Mouse (Mus musculus) cerebellum, postnatal 4 days (tissue): ENCODE results near the gene Sorbs1.
A peak's percentile ranks its signal among the peaks of the same experiment; 100 is the strongest.

Experiments
- DNase-seq, 2 experiments: peaks; one replicate each; pipeline ENCODE4 v3.0.0; 2022; ENCODE audit warnings: low spot score in 2 of 2, mixed read lengths in 1 of 2

The Sorbs1 gene

DNA sequence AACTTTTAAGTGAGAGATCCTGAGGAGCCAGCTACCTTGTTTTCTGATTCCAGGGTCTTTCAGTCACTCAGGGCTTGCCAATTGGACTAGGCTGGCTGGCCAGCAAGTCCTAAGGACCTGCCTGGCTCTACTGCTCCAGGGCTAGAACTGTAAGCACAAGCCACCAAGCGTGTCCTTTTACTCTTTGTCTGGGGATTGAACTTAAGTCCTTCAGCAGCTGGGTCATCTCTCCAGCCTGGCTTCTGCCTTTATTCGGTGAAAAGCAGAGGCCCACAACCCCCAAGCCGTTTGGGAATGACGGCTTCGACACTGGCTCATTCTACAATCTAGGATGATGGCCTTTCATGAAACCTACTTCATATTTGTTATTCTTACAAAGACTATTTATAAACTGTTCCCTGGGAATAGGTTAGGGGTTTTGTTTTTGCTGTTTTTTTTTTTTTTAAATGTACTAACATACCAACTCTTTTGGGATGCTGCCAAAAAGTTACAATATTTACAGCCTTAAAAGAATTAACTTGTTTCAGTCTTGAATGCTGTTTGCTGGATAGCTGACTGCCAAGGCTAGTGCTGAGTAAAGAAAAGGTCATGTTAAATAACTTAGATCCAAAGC lies 167.2 kb downstream of the Sorbs1 start:
- no peak for DNase-seq

DNA sequence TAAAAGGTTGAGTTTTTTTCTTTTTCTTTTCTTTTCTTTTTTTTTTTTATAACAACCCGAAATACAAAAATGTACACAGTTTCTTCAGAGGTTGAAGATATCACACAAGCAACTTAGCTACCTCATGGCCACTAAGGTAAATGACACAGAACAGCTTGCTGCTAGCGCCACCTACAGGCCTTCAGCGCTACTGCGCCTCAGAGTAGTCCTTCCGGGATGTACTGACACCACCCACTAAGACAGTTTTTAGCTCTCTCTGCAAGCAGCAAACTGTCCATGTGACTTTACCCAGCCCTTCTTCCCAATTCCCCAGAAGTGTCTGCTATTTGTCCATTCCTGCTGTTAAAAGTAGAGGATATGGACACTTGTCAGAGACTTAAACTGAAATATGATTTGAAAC lies 167.9 kb downstream of the Sorbs1 start:
- peak in 1 of 2 experiments; percentile 51 for DNase-seq

DNA sequence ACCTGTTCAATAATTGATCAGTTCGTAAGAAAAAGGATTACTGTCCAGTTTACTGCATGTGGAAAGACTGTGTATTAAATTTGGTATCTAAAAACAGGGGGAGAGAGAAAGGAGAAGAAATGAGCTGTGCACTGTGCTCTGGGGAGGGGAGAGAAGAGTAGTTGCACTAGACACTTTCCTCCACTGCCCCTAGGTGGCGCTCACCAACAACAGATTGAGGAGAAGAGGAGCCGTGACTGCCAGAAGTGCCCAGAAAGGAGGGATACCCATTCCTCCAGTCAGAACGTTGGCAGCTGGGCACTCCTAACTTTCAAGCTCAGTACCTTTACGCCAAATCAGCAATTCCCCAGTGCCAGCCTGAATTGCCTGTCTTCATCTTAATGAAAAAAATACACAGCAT lies 170.6 kb downstream of the Sorbs1 start:
- DNase-seq, result peak; percentile 73 to 83

DNA sequence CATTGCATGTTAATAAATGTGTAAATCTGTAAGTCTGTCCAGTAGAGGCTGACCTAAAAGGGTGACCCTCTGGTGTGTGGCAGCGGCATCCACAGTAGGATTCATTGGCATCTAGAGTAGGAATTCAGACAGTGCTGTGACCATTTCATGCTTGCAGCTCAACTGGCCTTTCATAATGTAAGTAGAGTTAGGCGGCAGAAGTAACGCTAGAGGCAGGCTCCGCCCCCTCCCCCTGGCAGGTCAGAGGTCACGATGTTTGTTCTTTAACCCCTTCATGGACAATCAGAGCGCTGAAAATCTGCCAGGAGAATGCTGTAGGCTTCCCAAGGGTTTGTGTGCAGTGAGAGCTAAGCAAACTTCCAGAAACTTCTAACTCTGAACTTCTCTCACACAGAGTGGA lies 172.4 kb downstream of the Sorbs1 start:
- no peak for DNase-seq

DNA sequence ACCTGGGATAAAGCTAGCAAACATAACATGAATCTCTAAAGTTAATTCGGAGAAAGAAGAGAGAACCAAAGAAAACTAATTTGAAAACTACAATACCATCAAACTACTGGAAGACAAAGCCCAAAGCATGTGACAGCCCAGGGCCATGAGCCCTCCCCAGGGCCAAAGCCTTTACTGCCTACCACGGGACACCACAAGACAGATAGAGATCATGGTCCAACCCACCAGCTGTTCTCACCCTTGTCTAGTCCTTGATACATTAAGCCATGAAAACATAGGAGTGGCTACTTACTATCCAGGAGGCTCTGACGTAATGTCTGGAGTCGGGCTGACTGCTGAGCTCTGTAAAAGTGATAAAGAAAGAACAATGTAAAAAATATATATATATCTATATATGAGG lies 176.9 kb downstream of the Sorbs1 start:
- no peak for DNase-seq

DNA sequence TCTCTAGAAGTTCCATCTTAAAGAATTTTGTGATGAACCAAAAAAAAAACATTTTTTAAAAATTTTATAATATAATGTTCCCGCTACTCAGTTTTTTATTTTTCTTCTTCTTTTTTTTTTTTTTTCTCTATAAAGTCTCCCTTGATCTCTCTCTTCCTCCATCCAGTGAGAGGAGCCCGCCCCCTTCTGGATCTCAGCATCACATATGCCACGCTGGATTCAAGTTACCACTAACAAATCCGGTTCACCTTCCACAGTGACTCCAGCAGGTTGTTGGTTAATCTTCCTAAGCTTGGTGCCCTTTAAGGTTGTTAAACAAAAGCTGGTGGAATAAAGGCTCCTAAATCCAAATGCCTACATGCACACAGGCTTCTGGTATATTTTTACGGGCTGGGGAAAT lies 179.7 kb downstream of the Sorbs1 start:
- no peak for DNase-seq

DNA sequence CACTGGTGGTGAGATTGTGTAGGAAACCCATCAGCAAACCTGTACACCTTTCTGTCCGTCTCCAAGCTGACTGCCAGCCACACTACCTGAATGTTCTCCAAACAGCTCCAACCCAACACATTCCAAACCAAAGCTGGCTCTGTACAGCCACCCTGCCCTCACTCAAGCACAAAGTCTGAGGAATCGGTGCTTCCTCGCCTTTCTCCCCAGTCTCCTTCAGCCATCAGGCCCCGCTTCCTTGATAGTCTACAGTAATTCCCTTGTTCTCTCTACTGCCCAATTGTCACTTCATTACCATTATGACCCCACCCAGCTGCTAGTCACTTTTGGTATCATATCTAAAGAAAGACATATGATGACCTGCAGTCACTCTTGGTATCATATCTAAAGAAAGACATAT lies 180.5 kb downstream of the Sorbs1 start:
- DNase-seq, result no peak

DNA sequence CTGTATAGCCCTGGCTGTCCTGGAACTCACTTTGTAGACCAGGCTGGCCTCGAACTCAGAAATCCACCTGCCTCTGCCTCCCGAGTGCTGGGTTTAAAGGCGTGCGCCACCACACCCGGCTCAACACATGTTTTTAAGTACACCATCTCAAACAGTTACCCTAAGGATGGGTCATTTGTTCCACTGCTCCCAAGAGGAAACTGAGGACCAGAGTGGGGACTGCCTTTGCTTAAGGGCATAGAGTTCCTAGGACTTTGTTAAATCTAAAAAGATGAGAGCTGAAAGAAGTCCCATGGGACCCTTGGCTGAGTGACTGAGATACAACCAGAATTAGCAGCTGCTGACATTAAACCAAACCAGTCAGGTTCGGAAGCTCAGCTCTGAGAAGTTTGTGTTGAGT lies 181.3 kb downstream of the Sorbs1 start:
- no peak for DNase-seq

DNA sequence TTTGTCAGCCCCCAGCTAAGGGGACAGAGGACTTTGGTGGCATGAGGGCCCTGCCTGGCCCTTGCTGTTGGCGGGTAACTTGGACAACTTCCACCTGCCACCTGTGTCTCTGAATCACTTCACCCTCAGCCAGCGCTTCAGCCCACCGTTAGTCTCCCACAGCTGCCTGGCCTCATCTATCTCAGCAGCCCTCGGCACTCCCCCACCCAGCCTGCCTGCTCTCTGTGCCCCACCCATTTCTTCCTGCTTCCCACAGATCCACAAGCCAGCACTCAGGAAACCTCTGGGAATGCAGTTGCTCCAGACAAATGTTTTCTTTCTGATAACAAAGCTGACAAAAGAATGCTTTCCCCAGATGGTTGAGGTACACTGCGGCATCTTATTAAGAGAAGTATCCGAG lies 181.7 kb downstream of the Sorbs1 start:
- DNase-seq, result no peak

DNA sequence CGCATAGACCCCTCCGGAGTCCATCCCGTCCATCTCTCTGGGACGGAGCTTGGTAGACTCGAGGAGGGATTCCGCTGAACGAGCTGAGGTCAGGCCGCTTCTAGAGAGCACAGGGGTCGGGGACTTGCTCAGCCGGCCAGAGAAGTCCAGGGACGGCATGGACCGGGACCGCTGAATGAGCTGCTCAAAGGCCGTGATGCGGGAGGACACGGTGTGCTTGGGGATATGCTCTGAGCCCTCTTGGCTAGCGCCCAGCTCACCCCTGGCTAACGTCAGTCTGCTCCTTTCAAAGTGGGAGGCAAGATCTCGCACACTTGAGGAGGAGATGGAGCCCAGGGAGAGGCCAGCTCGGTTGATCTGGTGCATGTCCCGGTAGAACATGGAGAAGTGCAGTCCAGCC lies 187.5 kb downstream of the Sorbs1 start:
- no peak for DNase-seq

DNA sequence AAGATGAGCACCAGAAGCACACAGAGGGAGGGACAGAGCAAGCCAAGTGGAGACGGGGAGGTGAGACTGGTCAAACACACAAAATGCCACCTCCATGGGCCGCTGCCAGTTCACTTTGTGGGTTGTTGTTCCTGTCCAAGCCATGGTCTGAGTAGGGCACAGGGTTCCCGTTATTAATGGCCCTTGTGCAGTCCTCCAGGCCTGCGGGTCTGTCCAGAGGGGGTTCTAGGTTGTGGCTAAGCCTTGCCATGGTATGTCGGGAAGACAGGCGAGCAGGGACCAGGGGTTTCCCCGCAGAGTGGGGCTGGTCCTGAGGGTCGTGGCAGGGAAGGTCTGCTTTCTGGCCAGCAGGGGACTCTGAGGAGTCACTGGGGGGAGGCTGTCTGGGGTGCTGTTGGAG lies 188.2 kb downstream of the Sorbs1 start:
- DNase-seq, result no peak

DNA sequence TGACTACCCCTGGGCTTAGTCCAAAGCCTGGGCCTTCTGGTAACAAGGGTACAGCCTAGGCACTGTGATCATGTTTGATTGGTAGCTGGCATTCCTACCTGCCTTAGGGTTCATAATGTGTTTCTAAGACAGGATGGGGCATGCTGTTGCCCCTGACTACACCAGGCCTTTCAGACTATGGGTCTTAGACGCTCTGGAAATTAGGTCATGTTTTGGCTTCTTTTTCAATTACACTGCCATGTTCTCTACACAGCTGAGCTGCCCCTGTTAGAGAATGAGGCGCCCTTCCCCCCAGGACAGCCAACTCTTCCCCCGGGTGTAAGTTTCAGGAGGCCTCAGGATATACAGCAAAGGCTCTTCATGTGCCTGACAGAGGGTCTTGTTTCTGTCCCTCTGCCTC lies 191.4 kb downstream of the Sorbs1 start:
- DNase-seq, result no peak

DNA sequence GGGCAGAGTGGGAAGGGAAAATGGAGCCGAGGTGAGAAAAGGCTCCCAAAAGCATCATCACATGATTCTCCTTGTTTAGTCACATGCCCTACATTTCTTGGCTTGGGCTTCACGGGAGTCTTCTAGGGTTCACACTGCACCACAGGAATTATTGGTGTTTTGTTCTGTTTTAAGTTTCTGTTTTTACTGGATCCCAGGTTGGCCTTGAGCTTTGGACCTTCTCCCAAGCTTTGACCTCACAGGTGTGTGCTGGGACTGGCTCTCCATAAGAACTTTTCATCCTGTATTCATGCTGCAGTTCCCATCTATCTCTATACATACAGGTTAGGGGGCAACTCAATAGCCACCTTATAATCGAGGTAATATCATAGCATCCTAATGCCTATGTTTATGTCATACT lies 194.4 kb downstream of the Sorbs1 start:
- DNase-seq, result no peak

DNA sequence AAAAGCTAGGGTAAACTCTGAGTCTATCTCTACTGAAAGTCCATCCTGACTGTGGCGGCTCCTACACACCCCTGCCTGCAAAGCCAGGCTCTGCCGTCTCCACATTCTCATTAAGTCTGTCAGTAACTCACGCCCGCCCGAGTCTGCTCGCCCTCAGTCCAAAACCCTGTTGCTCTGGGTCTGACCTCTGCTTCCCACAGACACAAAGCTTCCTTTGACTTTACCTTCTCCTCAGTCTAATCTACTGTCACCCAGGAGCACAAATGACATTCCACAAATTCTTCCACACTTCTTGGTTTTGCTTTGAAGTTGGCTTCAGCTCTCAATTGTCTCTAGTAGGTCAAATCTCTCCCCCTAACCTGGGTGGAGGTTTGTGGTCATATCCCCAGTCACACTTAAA lies 195.1 kb downstream of the Sorbs1 start:
- no peak for DNase-seq

DNA sequence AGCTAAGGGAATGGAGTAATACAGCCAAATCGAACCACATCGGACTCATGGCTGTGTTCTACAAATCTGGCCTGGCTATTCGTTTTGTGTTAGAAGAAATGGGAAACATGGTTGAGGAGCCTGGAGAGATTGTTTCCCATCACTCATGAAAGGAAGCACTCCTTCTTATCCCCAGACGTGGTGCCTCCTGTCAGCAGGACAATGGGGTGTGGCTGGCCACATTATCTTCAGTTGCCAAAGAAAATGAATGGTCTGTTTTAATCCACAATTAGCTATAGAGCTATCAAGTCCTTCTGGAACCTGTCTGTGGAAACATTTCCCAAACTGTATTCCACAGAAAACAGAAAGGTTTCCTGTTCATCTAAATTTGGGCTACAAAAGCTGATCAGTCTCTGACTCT lies 196.6 kb downstream of the Sorbs1 start:
- DNase-seq, result no peak

DNA sequence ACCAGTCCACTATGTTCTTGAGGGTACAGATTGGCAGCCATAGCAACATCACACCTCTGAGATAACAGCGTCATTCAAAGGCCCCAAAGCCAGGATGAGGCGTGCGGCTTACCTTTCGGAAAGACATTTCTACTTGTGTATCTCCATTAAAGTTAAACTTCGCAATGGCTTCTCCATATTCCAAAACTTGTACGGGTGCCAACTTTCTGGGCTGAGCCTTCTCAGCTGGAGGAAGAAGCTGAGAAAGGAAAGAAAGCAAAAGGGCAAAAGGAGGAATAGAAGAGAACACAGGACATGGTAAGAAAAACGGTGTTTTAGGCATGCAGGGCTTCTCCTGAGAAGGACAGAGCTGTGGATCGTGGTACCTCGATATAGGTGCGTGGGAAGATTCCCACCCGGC lies 199.3 kb downstream of the Sorbs1 start:
- DNase-seq, result no peak

DNA sequence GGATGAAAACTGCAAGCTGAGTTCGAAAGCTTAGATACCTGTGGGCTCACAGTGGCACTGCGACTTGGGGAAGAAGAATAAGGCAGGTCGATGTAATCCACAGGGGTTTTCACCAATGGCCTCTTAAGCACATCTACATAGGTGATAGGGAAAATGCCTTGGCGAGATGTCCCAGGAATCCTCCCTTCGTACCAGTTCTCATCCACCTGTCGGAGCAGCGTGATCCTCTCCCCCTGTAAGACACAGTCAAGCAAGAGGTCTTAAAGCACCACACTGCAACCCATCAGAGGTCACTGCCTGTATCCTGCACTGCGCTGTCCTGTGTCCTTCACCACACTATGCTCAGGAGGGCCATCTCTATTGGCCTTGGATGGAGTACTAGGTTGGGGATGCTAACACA lies 201.9 kb downstream of the Sorbs1 start:
- DNase-seq, result no peak

DNA sequence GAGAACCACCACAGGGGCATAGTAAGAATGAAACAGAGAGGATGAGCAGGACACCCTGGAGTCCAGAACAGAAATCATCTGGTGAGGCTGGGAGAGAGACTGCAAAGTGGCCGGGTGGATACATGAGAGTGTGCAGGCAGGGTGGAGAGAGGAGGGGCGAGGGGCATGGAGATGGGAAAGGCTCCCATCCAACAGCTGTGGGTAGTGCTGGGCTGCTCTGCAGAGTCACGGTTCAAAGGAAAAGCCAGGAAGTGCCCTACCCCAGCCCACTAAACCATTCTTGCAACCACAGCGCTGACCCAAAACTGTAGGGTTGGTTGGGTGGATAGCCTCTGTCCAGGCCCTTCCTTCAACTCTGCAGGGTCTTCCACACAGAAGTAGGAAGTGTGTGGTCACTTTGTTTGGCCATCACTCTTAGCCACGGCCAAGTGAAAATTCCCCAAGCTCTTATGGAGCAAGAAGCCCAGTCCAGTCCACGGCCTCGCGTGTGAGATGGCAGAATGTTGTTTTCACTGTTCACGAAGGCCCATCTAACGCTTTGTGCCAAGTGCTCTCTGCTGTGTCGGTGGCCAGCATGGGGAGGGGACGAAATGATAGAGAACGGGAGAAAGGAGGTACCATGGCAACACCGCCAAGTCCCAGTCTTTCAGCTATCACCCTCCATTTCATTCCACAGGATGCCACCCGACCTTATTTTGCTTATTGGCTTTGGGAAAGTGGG lies 203.0 kb downstream of the Sorbs1 start:
- DNase-seq, result no peak

DNA sequence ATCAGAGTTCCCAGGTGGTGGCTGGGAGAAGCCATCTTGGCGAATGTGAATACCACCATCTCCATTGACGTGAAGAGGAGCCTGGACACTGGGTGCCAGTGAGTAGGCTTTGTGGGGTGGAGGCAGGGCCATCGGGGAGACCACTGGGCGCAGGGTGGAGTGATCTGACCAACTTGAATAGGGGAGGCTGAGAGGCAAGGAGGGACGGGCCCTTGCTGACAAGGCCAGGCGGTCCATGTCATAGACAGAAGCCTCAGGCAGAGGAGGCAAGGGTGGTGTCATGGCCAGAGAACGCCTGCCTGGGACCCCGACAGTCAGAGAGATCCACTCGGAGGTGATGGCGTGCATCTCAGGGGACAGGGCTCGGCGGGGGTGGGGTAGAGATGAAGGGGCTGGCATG lies 203.7 kb downstream of the Sorbs1 start:
- DNase-seq, result no peak

DNA sequence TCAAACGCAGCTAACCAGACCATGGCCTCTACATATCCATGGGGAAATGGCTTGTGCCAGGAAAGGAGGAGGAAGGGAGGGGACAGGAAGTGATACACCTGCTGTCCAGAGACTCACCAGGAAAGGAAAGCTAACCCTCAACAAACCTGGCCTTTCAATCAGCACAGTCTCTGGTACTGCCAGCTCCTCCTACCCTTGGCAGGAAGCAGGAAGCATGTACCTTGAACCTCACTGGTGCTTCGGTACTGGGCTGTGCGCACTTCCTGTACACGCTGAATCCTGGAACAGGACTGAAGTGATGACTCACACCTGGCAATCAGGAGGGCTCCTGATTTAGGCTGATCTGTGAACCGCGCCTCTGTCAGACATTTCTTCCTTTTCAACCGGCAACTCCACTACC lies 206.0 kb downstream of the Sorbs1 start:
- no peak for DNase-seq

DNA sequence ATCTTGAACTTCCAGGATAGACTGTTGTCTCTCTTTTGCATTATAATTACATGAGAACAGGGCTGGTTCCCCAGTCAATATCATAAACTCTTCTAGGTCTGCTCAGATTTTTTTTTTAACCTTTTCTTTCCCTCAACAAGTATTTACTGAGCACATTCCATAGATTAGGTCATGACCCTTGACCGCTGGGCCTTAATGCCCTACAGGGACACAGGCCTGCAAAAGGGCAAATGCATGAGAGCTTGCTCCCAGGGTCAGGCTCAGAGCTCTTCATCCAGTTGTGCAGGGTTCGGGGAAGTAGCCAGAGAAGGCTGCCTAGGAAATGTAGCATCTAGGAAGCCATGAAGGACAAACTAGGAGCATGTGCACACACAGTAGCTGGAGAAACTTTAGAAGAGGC lies 206.9 kb downstream of the Sorbs1 start:
- DNase-seq, result no peak

DNA sequence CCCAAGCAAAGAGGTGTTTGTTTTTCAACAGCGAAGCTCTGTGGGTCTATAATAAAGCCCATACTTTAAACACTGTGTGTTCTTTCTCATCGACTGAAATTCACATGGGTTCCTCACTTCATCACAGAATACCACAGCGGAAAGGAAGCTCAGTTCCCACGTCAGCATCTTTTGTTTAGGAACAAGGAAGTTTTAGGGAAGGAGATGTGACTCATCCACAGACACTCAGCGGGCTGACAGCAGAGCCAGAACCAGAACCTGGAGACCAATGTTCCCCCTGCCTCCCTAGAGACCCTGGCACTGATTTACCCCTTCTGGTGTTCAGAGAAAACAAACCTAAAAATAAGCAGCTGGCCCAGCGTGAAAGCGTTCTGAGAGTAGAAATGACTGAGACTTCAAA lies 208.1 kb downstream of the Sorbs1 start:
- DNase-seq, result no peak

DNA sequence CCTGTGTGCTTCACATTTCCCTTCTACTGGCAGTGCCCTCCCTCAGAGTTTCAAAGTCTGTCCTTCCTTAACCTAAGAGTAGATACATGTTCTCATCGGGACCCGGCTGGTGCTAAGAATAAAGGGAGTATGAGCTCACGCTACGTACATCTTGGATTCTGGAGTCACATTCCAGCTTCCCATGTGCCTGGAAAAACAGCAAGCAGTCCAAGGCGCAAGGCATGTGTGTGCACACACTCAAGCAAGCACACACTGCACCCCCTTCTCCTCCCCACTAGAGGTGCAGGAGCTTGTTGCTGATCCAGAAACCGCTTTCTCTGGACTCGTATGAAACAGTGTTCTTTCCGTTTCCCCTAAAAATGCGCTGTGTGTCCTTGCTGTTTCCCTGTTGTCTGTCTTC lies 210.7 kb downstream of the Sorbs1 start:
- no peak for DNase-seq

DNA sequence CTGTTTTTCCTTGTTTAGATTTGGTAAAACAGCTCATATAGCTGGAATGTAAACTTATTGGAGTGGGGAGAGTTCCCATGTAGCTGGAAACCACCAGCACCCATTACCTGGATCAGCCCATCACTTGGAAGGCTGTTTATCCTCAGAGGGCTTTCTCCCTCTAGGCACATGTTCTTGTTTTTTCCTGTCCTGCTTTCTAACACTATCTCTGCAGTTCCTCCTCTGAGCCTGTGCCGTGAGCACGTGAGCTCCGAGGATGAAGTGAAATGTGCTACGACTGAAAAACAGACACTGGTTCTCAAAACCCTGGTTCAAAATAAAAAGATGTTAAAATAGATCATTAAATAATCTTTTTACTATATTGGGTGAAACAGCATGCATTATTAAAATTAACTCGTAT lies 211.1 kb downstream of the Sorbs1 start:
- DNase-seq, result no peak
